Mouse (Mus musculus): ENCODE measurements around the gene Atf6. TPM values are rescaled to one million over a fixed set of nuclear protein-coding genes. Genes with fewer than 3 reads are reported as not detected.

Atf6 gene
- polyA plus RNA-seq, 1 experiment from 2014 or later = 8.8 TPM

DNA sequence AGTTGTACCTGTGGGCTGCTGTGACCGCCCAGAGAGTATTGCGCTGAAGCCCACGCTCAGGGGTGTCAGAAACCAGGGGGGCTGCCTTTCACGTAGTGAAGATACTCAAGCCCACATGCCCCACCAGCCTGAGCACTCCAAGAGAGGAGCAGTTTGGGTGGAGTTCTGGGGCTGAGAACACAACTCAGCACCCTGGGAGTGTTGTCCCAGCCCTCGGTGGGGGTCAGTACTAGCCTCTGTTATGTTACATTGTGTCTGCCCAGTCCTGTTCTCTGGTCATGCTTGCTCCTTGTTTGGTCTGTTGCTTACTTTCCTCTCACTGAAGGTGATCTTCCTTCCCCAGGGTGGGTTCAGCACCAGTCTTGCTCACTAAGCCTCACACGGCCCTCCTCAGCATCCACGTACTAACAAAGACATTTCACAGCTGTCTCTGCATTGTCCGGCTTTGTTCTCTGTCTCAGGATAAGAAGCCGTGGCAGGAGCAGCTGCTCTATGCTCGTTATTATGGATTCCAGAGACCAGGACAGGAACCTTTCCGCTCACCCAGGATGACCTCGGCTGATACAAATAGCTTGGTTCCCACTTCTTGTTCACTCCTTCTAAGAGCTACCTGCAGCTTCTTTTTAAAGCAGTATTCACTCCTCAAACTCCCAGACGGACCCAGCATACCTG is 209.8 kb downstream of the Atf6 start:
- Histone ChIP-seq H3K4me2 (replicated peaks) (no peak overlapping the region), H3K9me3 (no peaks in the 10 kb centered on the region), H3K9ac (no peak overlapping the region), H3K4me1 (replicated peaks) (no peaks in the 10 kb centered on the region), H3K27ac (no peak overlapping the region), H3K36me3 (peaks cover 4% of the 10 kb centered on the region; the same call in 1 of the 2 replicates), H3K27me3 (replicated peaks) (no peaks in the 10 kb centered on the region), H3K4me3 (replicated peaks) (no peak overlapping the region)
- WGBS = 60% methylated on average over 13 of the region's 13 CpGs
- no peak for ATAC-seq

GRCm38 (mm10) chr1:170657228-170657521 is 210.4 kb downstream of the Atf6 start:
- peak; percentile 38; the same call in 1 of the 2 replicates for ATAC-seq
- Histone ChIP-seq H3K27ac (no peak overlapping the region), H3K4me1 (replicated peaks) (no peaks in the 10 kb centered on the region), H3K36me3 (no peaks in the 10 kb centered on the region), H3K27me3 (replicated peaks) (no peaks in the 10 kb centered on the region), H3K9me3 (no peaks in the 10 kb centered on the region), H3K4me2 (replicated peaks) (no peak overlapping the region), H3K9ac (no peak overlapping the region), H3K4me3 (replicated peaks) (no peak overlapping the region)
- 43% methylated on average over 2 of the region's 2 CpGs for WGBS

DNA sequence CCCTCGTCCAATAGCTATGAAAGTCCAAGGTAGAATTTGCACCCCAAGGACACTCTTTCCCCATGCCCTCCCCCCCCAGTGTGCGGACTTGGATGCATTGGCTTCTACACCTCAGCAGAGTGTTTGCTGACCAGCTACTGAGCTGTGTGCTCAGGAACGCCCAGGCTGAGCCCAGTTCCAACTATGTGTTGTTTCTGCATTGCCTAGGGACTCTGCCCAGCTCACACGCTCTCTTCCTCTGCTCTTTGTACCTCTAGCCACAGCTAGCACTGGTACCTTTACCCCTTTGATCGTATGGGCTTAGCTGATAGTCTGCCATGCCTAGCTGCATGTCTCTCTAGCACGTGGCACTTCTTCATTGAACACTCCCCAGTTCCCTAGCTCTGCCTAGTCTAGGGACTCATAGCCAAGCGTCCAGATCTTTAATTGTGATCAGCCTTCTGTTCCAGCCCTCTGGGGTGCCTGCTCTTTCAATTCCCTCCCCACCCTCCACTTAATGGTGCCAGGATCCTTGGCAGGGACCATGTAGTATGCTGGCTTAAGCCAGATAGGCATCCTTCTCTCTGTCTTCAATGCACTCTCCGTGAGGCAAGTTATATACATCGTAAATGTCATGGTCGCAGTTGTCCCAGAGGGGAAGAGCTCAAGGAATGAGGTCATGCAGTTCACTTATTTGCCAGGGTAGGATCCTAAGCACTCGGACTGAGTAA is 210.9 kb downstream of the Atf6 start:
- Histone ChIP-seq H3K4me3 (replicated peaks) (no peak overlapping the region), H3K9ac (no peak overlapping the region), H3K4me2 (replicated peaks) (no peak overlapping the region), H3K27ac (no peak overlapping the region), H3K27me3 (replicated peaks) (no peaks in the 10 kb centered on the region), H3K9me3 (no peaks in the 10 kb centered on the region), H3K4me1 (replicated peaks) (no peaks in the 10 kb centered on the region), H3K36me3 (no peaks in the 10 kb centered on the region)
- 73% methylated on average over 11 of the region's 11 CpGs for WGBS
- 0 out of 2 replicates have a peak, but pooled peaks have one; percentile 28 for ATAC-seq

GRCm38 (mm10) chr1:170655280-170655917 is 212.2 kb downstream of the Atf6 start:
- Histone ChIP-seq H3K9ac (no peak overlapping the region), H3K27me3 (replicated peaks) (no peaks in the 10 kb centered on the region), H3K4me3 (replicated peaks) (no peak overlapping the region), H3K4me1 (replicated peaks) (no peaks in the 10 kb centered on the region), H3K9me3 (no peaks in the 10 kb centered on the region), H3K4me2 (replicated peaks) (no peak overlapping the region), H3K27ac (no peak overlapping the region), H3K36me3 (no peaks in the 10 kb centered on the region)
- 64% methylated on average over 5 of the region's 5 CpGs for WGBS
- 0 out of 2 replicates have a peak, but pooled peaks have one; percentile 32 for ATAC-seq

Other genes with a start within 250 kb of the Atf6 start
- gene Olfml2b, start 223.2 kb downstream of the Atf6 start, polyA plus RNA-seq (2015; fragmentation: Nextera tagmentation; extraction: Ambion mirVana) = 19.8 and 20.4 TPM in 2 replicates
- 2.2 and 2.4 TPM in 2 replicates for gene Gm26620, start 17.3 kb upstream of the Atf6 start, polyA plus RNA-seq (2015; fragmentation: Nextera tagmentation; extraction: Ambion mirVana)
- 61.1 and 62.9 TPM in 2 replicates for gene Dusp12, start 17.8 kb upstream of the Atf6 start, polyA plus RNA-seq (2015; fragmentation: Nextera tagmentation; extraction: Ambion mirVana)
- gene Fcrlb, start 45.2 kb upstream of the Atf6 start, polyA plus RNA-seq (2015; fragmentation: Nextera tagmentation; extraction: Ambion mirVana) = 0.11 and 0.16 TPM in 2 replicates
- not detected in 2 replicates for gene Fcrla, start 59.8 kb upstream of the Atf6 start, polyA plus RNA-seq (2015; fragmentation: Nextera tagmentation; extraction: Ambion mirVana)
- gene Fcgr2b, start 108.8 kb upstream of the Atf6 start, polyA plus RNA-seq (2015; fragmentation: Nextera tagmentation; extraction: Ambion mirVana) = 1.7 and 2.1 TPM in 2 replicates
- 1.7 and 1.8 TPM in 2 replicates for gene Fcgr4, start 151.1 kb upstream of the Atf6 start, polyA plus RNA-seq (2015; fragmentation: Nextera tagmentation; extraction: Ambion mirVana)
- gene Fcgr3, start 197.2 kb upstream of the Atf6 start, polyA plus RNA-seq (2015; fragmentation: Nextera tagmentation; extraction: Ambion mirVana) = 14.0 and 14.7 TPM in 2 replicates
- gene Cfap126, start 246.1 kb upstream of the Atf6 start, polyA plus RNA-seq (2015; fragmentation: Nextera tagmentation; extraction: Ambion mirVana) = 1.7 and 1.8 TPM in 2 replicates

Measured in intestine, embryonic 15.5 days (tissue).